Mouse (Mus musculus): Measurements from ENCODE around the gene Bpifb1. TPM values are rescaled to one million over a fixed set of nuclear protein-coding genes. Genes with fewer than 3 reads are reported as not detected.

Gene Bpifb1
- polyA plus RNA-seq (2012; rRNA removed; ENCODE audit: low replicate concordance): not detected in 2 replicates

DNA sequence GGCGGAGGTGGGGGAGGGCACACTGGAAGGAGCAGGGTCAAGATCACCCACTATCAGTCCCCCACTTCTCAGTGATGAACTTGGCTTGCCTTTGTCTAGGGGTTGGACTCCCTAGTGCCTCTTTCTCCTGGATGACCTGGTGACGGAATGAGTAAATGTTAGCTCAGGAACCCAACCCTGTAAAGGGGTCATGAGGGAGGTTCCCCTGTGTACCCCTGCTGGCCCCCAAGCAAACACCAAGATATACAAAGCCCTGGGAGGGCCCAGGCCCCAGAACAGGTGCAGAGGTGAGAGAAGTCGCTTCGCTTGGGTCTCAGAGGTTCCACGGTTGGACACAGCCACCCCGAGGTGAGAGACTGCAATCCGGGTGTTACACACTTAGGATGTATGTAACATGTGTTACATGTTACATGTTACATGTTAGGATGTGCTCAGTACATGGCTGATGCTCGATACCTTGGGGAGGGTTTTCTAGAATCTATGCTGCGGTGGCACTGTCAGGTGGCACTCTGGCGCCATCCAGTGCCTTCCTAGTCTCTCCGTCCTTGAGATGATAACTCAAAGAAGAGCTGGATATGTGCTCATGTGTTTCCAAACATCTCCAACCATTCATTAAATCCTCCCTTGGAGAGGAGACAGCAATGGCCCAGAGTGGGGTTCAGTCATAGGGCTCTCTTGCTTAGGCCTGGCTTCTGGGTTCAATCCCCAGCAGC lies at the start of gene Bpifb1:
TSS of gene Bpifb1 (plus strand) at position 273 of the 713 bp plus-strand sequence.

GRCm38 (mm10) chr2:154142580-154142979 lies 48.0 kb upstream of the Bpifb1 start, which contains the start of gene Bpifa1:
Gene Bpifa1, plus strand, starts transcription at chr2:154142880.

GRCm38 (mm10) chr2:154162307-154162706 lies 28.3 kb upstream of the Bpifb1 start, which contains the start of gene Bpifa5:
Gene Bpifa5, plus strand, starts transcription at chr2:154162607.

GRCm38 (mm10) chr2:154223265-154223916 lies 32.8 kb downstream of the Bpifb1 start, which contains the start of gene Bpifb5:
Gene Bpifb5, plus strand, starts transcription at chr2:154223742.

DNA sequence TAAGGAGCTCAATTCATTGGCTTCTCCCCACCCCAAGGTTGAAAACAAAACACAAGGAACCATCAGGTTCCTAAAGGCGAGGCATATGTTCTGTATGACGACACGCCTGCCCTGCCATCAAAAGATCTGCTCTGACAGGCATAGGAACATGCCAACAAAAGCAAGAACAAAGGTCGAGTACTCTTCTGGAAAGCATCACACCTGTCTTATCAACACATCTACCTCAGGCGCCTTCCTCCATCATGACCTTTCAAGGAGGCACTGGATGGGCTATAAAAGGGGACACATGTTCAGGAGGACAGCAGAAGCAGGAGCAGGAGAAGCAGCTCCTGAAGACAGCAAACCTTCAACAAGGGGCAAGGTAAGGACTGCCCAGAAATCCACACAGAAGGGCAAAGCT lies 66.9 kb downstream of the Bpifb1 start, which contains the start of gene Bpifb9a:
TSS of gene Bpifb9a (plus strand) at position 301 of the 400 bp plus-strand sequence.

Other genes starting within 250 kb of the Bpifb1 start
- not detected in 2 replicates for gene Bpifa6, start 215.9 kb upstream of the Bpifb1 start, polyA plus RNA-seq (2012; rRNA removed; ENCODE audit: low replicate concordance)
- not detected in 2 replicates for gene Bpifa2, start 182.6 kb upstream of the Bpifb1 start, polyA plus RNA-seq (2012; rRNA removed; ENCODE audit: low replicate concordance)
- not detected in 2 replicates for gene Bpifa3, start 60.5 kb upstream of the Bpifb1 start, polyA plus RNA-seq (2012; rRNA removed; ENCODE audit: low replicate concordance)
- 0.42 TPM in 1 of 2 replicates, not detected in the other for gene Bpifa1, start 47.9 kb upstream of the Bpifb1 start, polyA plus RNA-seq (2012; rRNA removed; ENCODE audit: low replicate concordance)
- gene Bpifa5, start 28.2 kb upstream of the Bpifb1 start, polyA plus RNA-seq (2012; rRNA removed; ENCODE audit: low replicate concordance): not detected in 2 replicates
- 1.8 and 2.5 TPM in 2 replicates for gene Bpifb5, start 32.9 kb downstream of the Bpifb1 start, polyA plus RNA-seq (2012; rRNA removed; ENCODE audit: low replicate concordance)
- not detected in 2 replicates for gene Bpifb9a, start 67.0 kb downstream of the Bpifb1 start, polyA plus RNA-seq (2012; rRNA removed; ENCODE audit: low replicate concordance)
- not detected in 2 replicates for gene Bpifb9b, start 116.4 kb downstream of the Bpifb1 start, polyA plus RNA-seq (2012; rRNA removed; ENCODE audit: low replicate concordance)
- gene Cdk5rap1, start 182.2 kb downstream of the Bpifb1 start, polyA plus RNA-seq (2012; rRNA removed; ENCODE audit: low replicate concordance): 5.8 and 12.7 TPM in 2 replicates
- 30.3 and 42.6 TPM in 2 replicates for gene Snta1, start 217.3 kb downstream of the Bpifb1 start, polyA plus RNA-seq (2012; rRNA removed; ENCODE audit: low replicate concordance)
- 10.9 and 12.3 TPM in 2 replicates for gene Cbfa2t2, start 245.7 kb downstream of the Bpifb1 start, polyA plus RNA-seq (2012; rRNA removed; ENCODE audit: low replicate concordance)